Mouse (Mus musculus): ENCODE results near the gene Epn3. TPM values are rescaled to one million over a fixed set of nuclear protein-coding genes. Genes with fewer than 3 reads are reported as not detected.

Gene Epn3
- polyA plus RNA-seq, 1 experiment from 2014 or later = 0.48 TPM

DNA sequence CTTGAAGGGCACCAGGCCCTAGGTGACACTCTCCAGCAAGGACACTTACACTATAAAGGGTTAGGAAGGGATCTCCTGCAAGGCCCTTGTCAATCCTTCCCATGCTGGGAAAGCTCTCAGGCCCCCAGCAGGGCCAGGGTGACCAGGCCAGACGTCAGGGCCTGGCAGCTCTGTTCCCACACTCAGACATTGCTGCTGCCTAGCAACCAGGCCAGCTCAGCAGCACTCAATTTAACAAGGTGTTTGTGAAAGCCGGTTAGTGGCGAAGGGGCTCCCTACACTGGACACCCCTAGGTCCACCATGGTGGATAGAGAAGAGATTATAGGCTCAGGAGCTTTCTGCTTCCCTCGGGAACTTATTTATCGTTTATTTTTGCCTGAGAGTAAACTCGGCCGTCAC lies 58.7 kb downstream of the Epn3 start:
- Histone ChIP-seq H3K9me3 (ENCODE audit: control insufficient read depth, low read length) (no peaks in the 10 kb centered on the region), H3K4me2 (ENCODE audit: low read depth, low read length, severe bottlenecking) (no peak overlapping the region), H3K4me1 (replicated peaks; ENCODE audit: control insufficient read depth, insufficient read depth, low read length) (peaks cover 14% of the 10 kb centered on the region), H3K9ac (ENCODE audit: low read length) (no peak overlapping the region), H3K27ac (ENCODE audit: low read depth, low read length) (peak overlapping the region; percentile 41; the same call in 1 of the 2 replicates), H3K4me3 (ENCODE audit: low read depth, low read length) (no peak overlapping the region), H3K27me3 (ENCODE audit: control insufficient read depth, insufficient read depth, low read length) (no peaks in the 10 kb centered on the region), H3K36me3 (ENCODE audit: control insufficient read depth, insufficient read depth, low read length) (no peaks in the 10 kb centered on the region)
- no peak for DNase-seq (ENCODE audit: low spot score)
- no peak for ATAC-seq (replicated peaks; ENCODE audit: low FRiP score)
- WGBS = 32% methylated on average over 7 of the region's 7 CpGs

DNA sequence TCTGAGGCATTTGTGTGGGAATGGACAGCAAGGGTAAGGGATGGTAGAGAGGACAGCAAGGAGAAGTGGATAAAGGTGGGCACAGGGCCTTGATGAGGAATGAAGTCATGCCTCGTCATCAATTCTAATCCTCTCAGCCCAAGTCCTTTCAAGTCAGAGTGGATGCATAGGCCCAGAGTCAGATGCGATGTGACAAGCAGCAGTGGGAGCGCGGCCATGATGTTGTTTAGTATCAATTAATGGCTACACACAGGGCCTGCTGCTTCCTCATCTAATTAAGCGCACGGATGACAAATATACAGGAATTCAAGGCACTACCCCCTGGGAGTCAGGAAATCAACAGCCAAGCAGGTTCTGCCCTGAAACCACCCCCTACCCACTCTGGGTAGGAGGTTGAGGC lies 59.4 kb downstream of the Epn3 start:
- Histone ChIP-seq H3K36me3 (ENCODE audit: control insufficient read depth, insufficient read depth, low read length) (no peaks in the 10 kb centered on the region), H3K27ac (ENCODE audit: low read depth, low read length) (no peak overlapping the region)
- WGBS = 62% methylated on average over 6 of the region's 6 CpGs

More for the DNA sequence above, 59.4 kb downstream of the Epn3 start:
- Histone ChIP-seq H3K27me3 (ENCODE audit: control insufficient read depth, insufficient read depth, low read length) (no peaks in the 10 kb centered on the region), H3K4me2 (ENCODE audit: low read depth, low read length, severe bottlenecking) (no peak overlapping the region), H3K9me3 (ENCODE audit: control insufficient read depth, low read length) (no peaks in the 10 kb centered on the region), H3K4me1 (replicated peaks; ENCODE audit: control insufficient read depth, insufficient read depth, low read length) (peaks cover 14% of the 10 kb centered on the region), H3K4me3 (ENCODE audit: low read depth, low read length) (no peak overlapping the region), H3K9ac (ENCODE audit: low read length) (no peak overlapping the region)
- ATAC-seq (replicated peaks; ENCODE audit: low FRiP score) (no peak), DNase-seq (ENCODE audit: low spot score) (no peak)

Other genes with a start within 250 kb of the Epn3 start
- 0.68 and 1.4 TPM in 2 replicates for gene Gm21885, start 218.1 kb downstream of the Epn3 start, polyA plus RNA-seq (2014; fragmentation: Nextera tagmentation; extraction: Ambion mirVana)
- 132 and 136 TPM in 2 replicates for gene Luc7l3, start 178.0 kb downstream of the Epn3 start, polyA plus RNA-seq (2014; fragmentation: Nextera tagmentation; extraction: Ambion mirVana)
- 24.1 and 25.8 TPM in 2 replicates for gene Ankrd40, start 172.0 kb downstream of the Epn3 start, polyA plus RNA-seq (2014; fragmentation: Nextera tagmentation; extraction: Ambion mirVana)
- 0.49 and 0.57 TPM in 2 replicates for gene Abcc3, start 107.0 kb downstream of the Epn3 start, polyA plus RNA-seq (2014; fragmentation: Nextera tagmentation; extraction: Ambion mirVana)
- gene Cacna1g, start 25.8 kb downstream of the Epn3 start, polyA plus RNA-seq (2014; fragmentation: Nextera tagmentation; extraction: Ambion mirVana) = 13.0 and 17.4 TPM in 2 replicates
- 0.17 TPM in 1 of 2 replicates, not detected in the other for gene Spata20, start 13.8 kb downstream of the Epn3 start, polyA plus RNA-seq (2014; fragmentation: Nextera tagmentation; extraction: Ambion mirVana)
- gene Mycbpap, start 21.8 kb upstream of the Epn3 start, polyA plus RNA-seq (2014; fragmentation: Nextera tagmentation; extraction: Ambion mirVana) = 1.9 and 4.8 TPM in 2 replicates
- gene Rsad1, start 49.3 kb upstream of the Epn3 start, polyA plus RNA-seq (2014; fragmentation: Nextera tagmentation; extraction: Ambion mirVana) = 2.9 and 3.7 TPM in 2 replicates
- gene Chad, start 65.1 kb upstream of the Epn3 start, polyA plus RNA-seq (2014; fragmentation: Nextera tagmentation; extraction: Ambion mirVana) = not detected in 2 replicates
- gene Acsf2, start 101.9 kb upstream of the Epn3 start, polyA plus RNA-seq (2014; fragmentation: Nextera tagmentation; extraction: Ambion mirVana) = 6.3 and 6.9 TPM in 2 replicates
- gene Lrrc59, start 129.8 kb upstream of the Epn3 start, polyA plus RNA-seq (2014; fragmentation: Nextera tagmentation; extraction: Ambion mirVana) = 226 and 244 TPM in 2 replicates
- gene Mrpl27, start 153.8 kb upstream of the Epn3 start, polyA plus RNA-seq (2014; fragmentation: Nextera tagmentation; extraction: Ambion mirVana) = 122 and 125 TPM in 2 replicates
- 57.2 and 60.0 TPM in 2 replicates for gene Eme1, start 154.0 kb upstream of the Epn3 start, polyA plus RNA-seq (2014; fragmentation: Nextera tagmentation; extraction: Ambion mirVana)
- 18.0 and 19.8 TPM in 2 replicates for gene Xylt2, start 177.5 kb upstream of the Epn3 start, polyA plus RNA-seq (2014; fragmentation: Nextera tagmentation; extraction: Ambion mirVana)
- not detected in 2 replicates for gene Gm11541, start 204.5 kb upstream of the Epn3 start, polyA plus RNA-seq (2014; fragmentation: Nextera tagmentation; extraction: Ambion mirVana)
- 0.23 TPM in 1 of 2 replicates, not detected in the other for gene Cdc34b, start 241.8 kb upstream of the Epn3 start, polyA plus RNA-seq (2014; fragmentation: Nextera tagmentation; extraction: Ambion mirVana)

Data from forebrain, embryonic 11.5 days (tissue).